Mouse (Mus musculus) brain, embryonic 14.5 days (tissue): ENCODE measurements at regions not wholly inside any gene's neighbourhood (a gene's known extent, or its start where the extent isn't known, plus 50 kb on each side); places are given as distances from the start of the nearest gene placed in this dataset.

Source experiments
- CTCF ChIP-seq: fragments of 200-500 bp; IDR thresholded peaks from 2 replicates; pipeline ENCODE4 v1.5.1; 2012; ENCODE audit warnings: inconsistent platforms, mild to moderate bottlenecking, moderate library complexity, borderline replicate concordance; ENCODE audit not compliant: insufficient read depth, insufficient read length; ENCODE audit errors: extremely low read depth
- POLR2A ChIP-seq: fragments of 200-500 bp; IDR thresholded peaks from 2 replicates; pipeline ENCODE4 v1.6.1; 2012; ENCODE audit warnings: mild to moderate bottlenecking, inconsistent platforms, borderline replicate concordance; ENCODE audit not compliant: poor library complexity, insufficient read depth, insufficient read length, severe bottlenecking; ENCODE audit errors: extremely low read depth

- no peak for TF ChIP-seq CTCF
- no peak for TF ChIP-seq POLR2A
These were observed 202.7 kb downstream of the Cdh26 start for GRCm38 (mm10) chr2:178632831-178633585.
